Mouse (Mus musculus): Measurements from ENCODE around the gene Lamb2. TPM values are rescaled to one million over a fixed set of nuclear protein-coding genes. Genes with fewer than 3 reads are reported as not detected.

Lamb2 gene
- total and polyA plus RNA-seq, 3 experiments = 0.58 to 0.84 TPM; not detected in 1

DNA sequence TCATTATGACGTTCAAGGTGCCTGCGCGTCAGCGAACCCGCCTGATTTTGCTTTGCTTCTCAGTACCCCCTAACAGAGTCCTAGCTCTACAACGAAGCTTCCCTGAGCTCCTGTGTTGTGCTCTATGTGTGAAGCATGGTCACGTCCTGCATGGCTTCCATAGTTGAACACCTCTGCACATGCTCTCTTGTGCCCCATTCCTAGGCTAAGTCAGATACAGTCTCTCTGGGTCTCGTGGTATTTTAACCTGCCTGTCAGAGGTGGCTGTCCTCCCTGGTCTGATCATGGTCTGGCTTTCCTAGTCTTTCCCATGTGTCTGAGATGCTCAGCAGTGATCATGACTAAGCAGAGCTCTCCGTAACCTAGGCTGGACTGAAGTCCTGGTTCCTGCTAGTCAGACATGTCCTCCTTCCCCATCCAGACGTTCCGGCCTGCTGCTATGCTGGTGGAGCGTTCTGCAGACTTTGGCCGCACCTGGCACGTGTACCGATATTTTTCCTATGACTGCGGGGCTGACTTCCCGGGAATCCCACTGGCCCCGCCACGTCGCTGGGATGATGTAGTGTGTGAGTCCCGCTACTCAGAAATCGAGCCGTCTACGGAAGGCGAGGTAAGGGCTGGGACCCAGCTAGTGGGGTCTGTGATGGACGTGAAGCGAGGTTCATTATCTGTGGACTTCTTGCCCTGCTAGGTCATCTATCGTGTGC lies 1.4 kb downstream of the Lamb2 start:
- Histone ChIP-seq H3K36me3 (ENCODE audit: control insufficient read depth in 1 of 2, insufficient read depth in 2 of 2, low read length in 2 of 2) (no peaks in the 10 kb centered on the region; a peak in 1 of 4 replicates), H3K4me1 (ENCODE audit: control insufficient read depth in 1 of 2, insufficient read depth in 2 of 2, low read length in 2 of 2) (peaks cover 0 to 2% of the 10 kb centered on the region in 2 experiments; a peak in 2 of 4 replicates), H3K4me3 (ENCODE audit: control insufficient read depth in 1 of 2, insufficient read depth in 1 of 2, low read depth in 2 of 2, low read length in 2 of 2) (no peak overlapping the region), H3K27ac (ENCODE audit: control insufficient read depth, low read depth, low read length) (no peak overlapping the region), H3K9ac (ENCODE audit: control insufficient read depth, low read depth, low read length, poor library complexity, severe bottlenecking) (no peak overlapping the region), H3K79me2 (ENCODE audit: control insufficient read depth, insufficient read depth, low read length, poor library complexity) (no peaks in the 10 kb centered on the region), H3K27me3 (ENCODE audit: control insufficient read depth in 1 of 2, insufficient read depth in 2 of 2, low read length in 2 of 2) (no peaks in the 10 kb centered on the region), H3K9me3 (replicated peaks; ENCODE audit: insufficient read depth, low read length) (no peaks in the 10 kb centered on the region)
- TF ChIP-seq MYC (IDR thresholded peaks at IDR 0.05; ENCODE audit: low read depth, low read length) (no peak), ZC3H11A (IDR thresholded peaks at IDR 0.05; ENCODE audit: low read depth, low read length) (no peak), MAFK (IDR thresholded peaks at IDR 0.05; ENCODE audit: borderline replicate concordance, low read depth, low read length) (no peak), BHLHE40 (IDR thresholded peaks at IDR 0.05; ENCODE audit: borderline replicate concordance, low read depth, low read length) (no peak), MAZ (IDR thresholded peaks at IDR 0.05; ENCODE audit: low read depth, low read length) (no peak), ELF1 (IDR thresholded peaks at IDR 0.05; ENCODE audit: low read depth, low read length) (no peak)
- DNase-seq (ENCODE audit: low read depth, low spot score) = no peak

DNA sequence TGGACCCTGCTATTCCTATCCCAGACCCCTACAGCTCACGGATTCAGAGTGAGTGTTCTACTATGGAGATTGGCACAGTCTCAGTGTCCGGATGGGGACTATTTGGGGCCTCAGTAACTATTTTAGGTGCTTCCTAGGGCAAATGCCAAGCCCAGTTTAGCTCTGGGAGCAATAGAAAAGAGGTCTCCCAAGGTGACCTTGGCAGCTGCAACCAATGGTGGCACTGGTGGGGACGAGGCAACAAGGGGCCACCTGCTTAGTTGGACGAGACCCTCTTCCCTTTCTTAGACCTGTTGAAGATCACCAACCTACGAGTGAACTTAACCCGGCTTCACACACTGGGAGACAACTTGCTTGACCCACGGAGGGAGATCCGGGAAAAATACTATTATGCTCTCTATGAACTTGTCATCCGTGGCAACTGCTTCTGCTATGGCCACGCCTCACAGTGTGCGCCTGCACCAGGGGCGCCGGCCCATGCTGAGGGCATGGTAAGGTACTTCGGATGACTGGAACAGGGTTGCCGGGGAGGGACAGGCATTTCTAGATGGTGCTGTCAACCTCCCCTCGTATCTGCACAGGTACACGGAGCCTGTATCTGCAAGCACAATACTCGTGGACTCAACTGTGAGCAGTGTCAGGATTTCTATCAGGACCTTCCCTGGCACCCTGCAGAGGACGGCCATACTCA lies 2.1 kb downstream of the Lamb2 start:
- no peak overlapping the region for H3K9ac ChIP-seq (ENCODE audit: control insufficient read depth, low read depth, low read length, poor library complexity, severe bottlenecking)
- H3K4me3 ChIP-seq (ENCODE audit: control insufficient read depth in 1 of 2, insufficient read depth in 1 of 2, low read depth in 2 of 2, low read length in 2 of 2) = no peak overlapping the region
- TF ChIP-seq NELFE (IDR thresholded peaks at IDR 0.05; ENCODE audit: low read depth, low read length) (no peak), BHLHE40 (IDR thresholded peaks at IDR 0.05; ENCODE audit: borderline replicate concordance, low read depth, low read length) (no peak), GATA1 (IDR thresholded peaks at IDR 0.05; ENCODE audit: low read depth, low read length) (no peak), HCFC1 (IDR thresholded peaks at IDR 0.05; ENCODE audit: low read depth, low read length) (no peak), POLR2A (IDR thresholded peaks at IDR 0.05; ENCODE audit: control insufficient read depth in 1 of 2, insufficient read depth in 1 of 2, low read depth in 1 of 2, low read length in 2 of 2, poor library complexity in 1 of 2) (no peak), EP300 (IDR thresholded peaks at IDR 0.05; ENCODE audit: low read depth in 1 of 2, low read length in 2 of 2) (no peak), MXI1 (IDR thresholded peaks at IDR 0.05; ENCODE audit: low read depth, low read length) (no peak), POLR2AphosphoS5 (IDR thresholded peaks at IDR 0.05; ENCODE audit: borderline replicate concordance, low read depth, low read length) (no peak), KAT2A (conservative IDR thresholded peaks at IDR 0.05; ENCODE audit: low read depth, low read length) (no peak), MEF2A (IDR thresholded peaks at IDR 0.05; ENCODE audit: extremely low read depth, insufficient replicate concordance, low read depth, low read length, poor library complexity, severe bottlenecking) (no peak), ZMIZ1 (IDR thresholded peaks at IDR 0.05; ENCODE audit: low read depth, low read length) (no peak), TAL1 (IDR thresholded peaks at IDR 0.05; ENCODE audit: low read length) (no peak), ZKSCAN1 (IDR thresholded peaks at IDR 0.05; ENCODE audit: low read depth, low read length) (no peak), SMC3 (IDR thresholded peaks at IDR 0.05; ENCODE audit: low read depth, low read length) (no peak), UBTF (IDR thresholded peaks at IDR 0.05; ENCODE audit: borderline replicate concordance, insufficient read depth, low read depth, low read length) (no peak), CHD1 (IDR thresholded peaks at IDR 0.05; ENCODE audit: low read depth, low read length) (no peak)
- no peaks in the 10 kb centered on the region; a peak in 1 of 4 replicates for H3K36me3 ChIP-seq (ENCODE audit: control insufficient read depth in 1 of 2, insufficient read depth in 2 of 2, low read length in 2 of 2)
- no peaks in the 10 kb centered on the region for H3K79me2 ChIP-seq (ENCODE audit: control insufficient read depth, insufficient read depth, low read length, poor library complexity)
- no peaks in the 10 kb centered on the region for H3K27me3 ChIP-seq (ENCODE audit: control insufficient read depth in 1 of 2, insufficient read depth in 2 of 2, low read length in 2 of 2)
- H3K4me1 ChIP-seq (ENCODE audit: control insufficient read depth in 1 of 2, insufficient read depth in 2 of 2, low read length in 2 of 2) = peaks cover 0 to 2% of the 10 kb centered on the region in 2 experiments; a peak in 2 of 4 replicates
- DNase-seq (ENCODE audit: low read depth, low spot score) = no peak
- H3K27ac ChIP-seq (ENCODE audit: control insufficient read depth, low read depth, low read length) = no peak overlapping the region
- H3K9me3 ChIP-seq (replicated peaks; ENCODE audit: insufficient read depth, low read length) = no peaks in the 10 kb centered on the region

Measured in MEL (cell line).